Mouse (Mus musculus) erythroblast, embryonic 14.5 days (primary cell): ENCODE results near the gene Ddc. TPM values are rescaled to one million over a fixed set of nuclear protein-coding genes. Genes with fewer than 3 reads are reported as not detected.

ENCODE experiments used
- H3K27me3 ChIP-seq: 2 replicates; pipeline ENCODE4 v1.6.1; 2012; ENCODE audit warnings: inconsistent platforms; ENCODE audit not compliant: control insufficient read depth
- H3K36me3 ChIP-seq: 2 replicates; pipeline ENCODE4 v1.6.1; 2012; ENCODE audit warnings: mild to moderate bottlenecking, inconsistent platforms; ENCODE audit not compliant: control insufficient read depth
- H3K4me1 ChIP-seq: 2 replicates; pipeline ENCODE4 v1.6.1; 2012; ENCODE audit warnings: inconsistent platforms; ENCODE audit not compliant: control insufficient read depth
- H3K4me3 ChIP-seq: replicated peaks from 2 replicates; pipeline ENCODE3; 2012; ENCODE audit warnings: moderate library complexity, mild to moderate bottlenecking, inconsistent platforms
- H3K9me3 ChIP-seq: 2 replicates; pipeline ENCODE4 v1.6.1; 2012; ENCODE audit warnings: low read length, inconsistent platforms, mixed read lengths; ENCODE audit not compliant: control insufficient read depth
- GATA1 ChIP-seq: IDR thresholded peaks from 2 replicates; pipeline ENCODE4 v1.6.1; 2012; ENCODE audit warnings: low read length, inconsistent platforms, mixed read lengths
- TAL1 ChIP-seq: IDR thresholded peaks from 3 replicates; pipeline ENCODE4 v1.6.1; 2012; ENCODE audit warnings: low read length, inconsistent platforms, mixed read lengths
- polyA plus RNA-seq: library from polyadenylated mRNA; stranded (reverse); fragments of >175 nt; gene quantifications from 2 replicates; pipeline ENCODE4 v1.2.3, GENCODE M21; 2012

Ddc gene
- 0.05 TPM in 1 of 2 replicates, not detected in the other for polyA plus RNA-seq

GRCm38 (mm10) chr11:11897645-11898357 lies at the start of gene Ddc:
Gene Ddc (minus strand): TSS chr11:11898144.
- H3K4me1 ChIP-seq: peaks cover 4% of the 10 kb centered on the region
- H3K9me3 ChIP-seq: no peaks in the 10 kb centered on the region
- H3K4me3 ChIP-seq: no peak within 1 kb of the TSS
- H3K27me3 ChIP-seq: no peaks in the 10 kb centered on the region; the same call in 1 of the 2 replicates
- H3K36me3 ChIP-seq: no peaks in the 10 kb centered on the region
- TF ChIP-seq GATA1: no peak
- TF ChIP-seq TAL1: no peak

- no peak for TF ChIP-seq GATA1
- no peak for TF ChIP-seq TAL1
- H3K27me3 ChIP-seq: no peaks in the 10 kb centered on the region
- no peaks in the 10 kb centered on the region for H3K9me3 ChIP-seq
- peaks cover 52% of the 10 kb centered on the region for H3K36me3 ChIP-seq
- no peak overlapping the region for H3K4me3 ChIP-seq
- H3K4me1 ChIP-seq: peaks cover 5% of the 10 kb centered on the region
Measured at GRCm38 (mm10) chr11:11945766-11946165, 47.8 kb upstream of the Ddc start.

- Histone ChIP-seq H3K36me3 (peaks cover 49% of the 10 kb centered on the region), H3K9me3 (no peaks in the 10 kb centered on the region), H3K27me3 (no peaks in the 10 kb centered on the region), H3K4me1 (peaks cover 6% of the 10 kb centered on the region), H3K4me3 (no peak overlapping the region)
- TF ChIP-seq GATA1: no peak
- TF ChIP-seq TAL1: no peak
Measured at GRCm38 (mm10) chr11:11944814-11945213, 46.9 kb upstream of the Ddc start.

- TF ChIP-seq GATA1: no peak
- TF ChIP-seq TAL1: no peak
- Histone ChIP-seq H3K27me3 (no peaks in the 10 kb centered on the region), H3K4me1 (peaks cover 8% of the 10 kb centered on the region), H3K4me3 (no peak overlapping the region), H3K9me3 (no peaks in the 10 kb centered on the region), H3K36me3 (peaks cover 50% of the 10 kb centered on the region)
Measured at GRCm38 (mm10) chr11:11944082-11944349, 46.1 kb upstream of the Ddc start.

DNA sequence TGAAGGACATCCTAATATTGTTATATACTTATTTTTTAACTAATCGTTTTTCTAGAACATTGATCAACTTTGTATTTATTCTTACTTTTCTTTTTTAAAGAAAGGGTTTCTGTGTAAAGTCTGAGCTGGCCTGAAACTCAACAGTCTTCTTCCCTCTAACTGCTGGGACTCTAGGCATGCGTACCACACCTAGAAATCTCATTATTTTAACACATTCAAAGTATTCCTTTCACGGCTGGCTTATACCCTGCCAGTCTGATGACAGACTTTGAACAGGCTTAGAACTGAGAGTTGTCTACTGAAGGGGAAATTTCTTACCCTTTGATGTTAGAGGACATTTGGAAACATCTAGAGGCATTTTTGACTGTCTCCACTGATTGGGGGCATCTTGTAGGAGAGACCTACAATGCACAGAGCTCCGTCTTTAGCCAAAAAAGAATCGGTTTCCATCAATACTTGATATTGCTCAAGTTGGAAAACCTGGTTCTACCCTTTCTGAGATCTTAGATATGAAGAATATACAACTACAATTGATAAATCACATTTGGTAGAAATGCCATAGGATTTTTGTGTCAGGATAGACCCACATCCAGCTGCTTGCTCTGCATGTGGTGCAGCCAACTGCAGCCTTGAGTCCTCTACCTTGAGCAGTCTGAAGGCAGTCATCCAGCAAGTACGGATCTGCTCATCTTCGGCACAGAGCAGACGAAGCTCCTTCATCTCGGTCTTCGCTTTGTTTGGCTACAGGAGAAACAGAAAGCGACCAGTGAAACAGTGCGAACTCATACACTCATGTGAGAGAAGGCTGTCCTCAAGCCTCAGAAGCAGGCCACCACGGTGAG lies 45.5 kb upstream of the Ddc start:
- Histone ChIP-seq H3K27me3 (no peaks in the 10 kb centered on the region), H3K36me3 (peaks cover 50% of the 10 kb centered on the region), H3K4me3 (no peak overlapping the region), H3K9me3 (no peaks in the 10 kb centered on the region), H3K4me1 (peaks cover 6% of the 10 kb centered on the region)
- TF ChIP-seq TAL1 (no peak), GATA1 (no peak)

GRCm38 (mm10) chr11:11942320-11943217 lies 44.6 kb upstream of the Ddc start:
- no peak overlapping the region for H3K4me3 ChIP-seq
- no peaks in the 10 kb centered on the region for H3K9me3 ChIP-seq
- TF ChIP-seq TAL1: no peak
- no peaks in the 10 kb centered on the region for H3K27me3 ChIP-seq
- peaks cover 4% of the 10 kb centered on the region for H3K4me1 ChIP-seq
- peaks cover 56% of the 10 kb centered on the region for H3K36me3 ChIP-seq

DNA sequence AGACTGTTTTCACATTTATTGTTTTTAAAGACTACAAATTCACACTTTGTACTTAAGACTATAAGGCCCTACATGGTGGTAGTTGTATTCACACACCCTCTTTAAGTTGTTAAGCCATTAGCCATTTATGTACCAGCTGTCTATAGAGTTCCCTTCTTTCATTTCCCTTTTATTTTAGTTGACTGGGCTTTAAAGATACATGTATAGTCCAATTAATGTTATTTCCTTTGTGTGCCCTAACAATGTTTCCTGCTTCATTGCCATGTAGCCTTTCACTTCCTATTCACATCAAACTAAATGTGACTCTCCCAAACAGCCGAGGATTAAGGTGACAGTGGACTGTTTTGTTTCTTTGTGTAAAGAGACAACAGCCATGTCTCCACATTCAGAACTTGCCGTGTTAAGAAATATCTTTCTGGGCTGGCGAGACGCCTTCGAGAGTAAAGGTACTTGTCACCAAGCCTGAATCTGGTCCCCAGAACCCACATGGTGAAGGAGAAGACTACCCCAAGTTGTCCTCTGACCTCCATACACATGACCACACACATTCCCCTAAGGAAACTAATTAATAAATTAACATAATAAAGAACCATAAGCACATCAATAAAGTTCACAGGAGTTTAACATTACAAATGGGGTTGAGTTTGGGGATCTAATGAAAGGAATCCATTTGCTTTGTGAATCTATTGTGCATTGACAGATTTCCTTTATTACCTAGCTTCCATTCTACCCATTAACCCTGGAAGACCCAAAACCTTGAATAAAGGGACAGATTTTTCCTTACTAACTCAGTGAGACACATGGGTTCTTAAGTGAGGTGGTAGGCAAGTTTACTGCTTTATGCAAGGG lies 43.1 kb upstream of the Ddc start:
- Histone ChIP-seq H3K4me3 (no peak overlapping the region), H3K36me3 (peaks cover 62% of the 10 kb centered on the region), H3K9me3 (no peaks in the 10 kb centered on the region), H3K4me1 (peaks cover 4% of the 10 kb centered on the region), H3K27me3 (no peaks in the 10 kb centered on the region)
- no peak for TF ChIP-seq GATA1
- TF ChIP-seq TAL1: no peak

- Histone ChIP-seq H3K4me1 (peaks cover 4% of the 10 kb centered on the region), H3K4me3 (no peak overlapping the region), H3K27me3 (no peaks in the 10 kb centered on the region), H3K9me3 (no peaks in the 10 kb centered on the region), H3K36me3 (peaks cover 58% of the 10 kb centered on the region)
- TF ChIP-seq TAL1: no peak
- no peak for TF ChIP-seq GATA1
Measured at GRCm38 (mm10) chr11:11939611-11940010, 41.7 kb upstream of the Ddc start.
